Mouse (Mus musculus): ENCODE measurements around the gene Thbs3.
A peak's percentile ranks its signal among the peaks of the same experiment; 100 is the strongest.

Gene Thbs3

DNA sequence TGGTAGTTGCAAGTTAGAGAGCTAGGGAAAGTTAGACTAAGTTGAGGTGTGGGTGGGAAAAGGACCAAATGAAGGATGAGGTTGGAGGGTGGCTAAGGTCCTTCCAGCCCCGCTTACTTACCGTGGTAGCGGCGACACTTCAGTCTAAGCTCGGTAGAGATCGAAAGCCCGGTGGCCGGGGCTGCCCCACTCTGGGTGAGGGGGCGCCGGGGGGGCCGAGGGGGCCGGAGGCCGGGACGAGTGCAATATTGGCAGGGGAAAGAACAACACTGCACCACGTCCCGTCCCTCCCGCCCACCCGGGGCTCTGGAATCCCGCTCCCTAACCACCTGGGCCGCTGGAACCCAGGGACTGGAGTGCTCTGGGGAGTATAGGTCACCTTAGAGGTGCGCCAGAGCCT lies 11.9 kb downstream of the Thbs3 start, which contains the start of gene Mtx1:
Gene Mtx1 (minus strand): TSS at position 189 of the 400 bp plus-strand sequence.
- no peak for DNase-seq (ENCODE audit: low read depth, low spot score)

DNA sequence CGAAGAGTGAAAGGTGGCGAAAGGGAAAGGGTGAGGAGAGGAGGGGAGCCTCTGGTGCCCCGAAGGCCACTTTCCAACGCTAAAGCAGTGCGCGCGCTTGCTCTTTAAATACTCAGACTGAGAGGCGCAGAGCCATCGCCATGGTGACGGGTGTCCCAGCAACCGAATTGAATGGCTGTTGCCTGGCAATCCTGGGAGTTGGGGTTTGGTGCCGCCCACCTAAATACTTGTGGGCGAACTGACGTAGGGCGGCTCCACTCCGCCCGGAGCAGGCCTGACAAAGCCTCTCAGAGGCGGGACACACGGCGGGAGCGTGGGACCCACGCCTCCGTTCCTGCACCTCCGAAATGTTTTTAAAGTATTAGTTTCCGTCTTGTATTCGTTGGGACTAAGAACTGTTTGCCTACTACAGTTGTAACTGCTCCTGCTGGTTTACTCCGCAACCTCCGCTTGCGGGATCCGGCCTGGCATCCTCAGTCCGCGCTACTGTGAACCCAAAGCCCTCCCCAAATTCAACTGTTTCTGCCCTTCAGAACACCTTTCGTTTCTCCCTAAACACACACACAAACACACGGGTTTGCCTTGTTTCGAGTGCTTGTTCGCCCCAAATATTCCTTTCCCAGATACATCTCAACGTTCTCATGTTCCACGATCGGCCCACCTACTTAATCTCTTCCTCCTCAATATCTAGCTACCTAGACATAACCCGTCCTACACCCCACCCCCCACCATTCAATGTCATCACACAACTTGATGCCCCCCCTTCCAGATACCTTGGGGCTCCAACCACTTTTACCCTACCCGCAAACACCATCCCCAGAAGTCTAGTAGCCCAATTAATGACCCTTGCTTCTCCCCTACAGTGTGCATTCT lies 12.6 kb downstream of the Thbs3 start:
- DNase-seq (ENCODE audit: low read depth, low spot score), result peak; percentile 99

DNA sequence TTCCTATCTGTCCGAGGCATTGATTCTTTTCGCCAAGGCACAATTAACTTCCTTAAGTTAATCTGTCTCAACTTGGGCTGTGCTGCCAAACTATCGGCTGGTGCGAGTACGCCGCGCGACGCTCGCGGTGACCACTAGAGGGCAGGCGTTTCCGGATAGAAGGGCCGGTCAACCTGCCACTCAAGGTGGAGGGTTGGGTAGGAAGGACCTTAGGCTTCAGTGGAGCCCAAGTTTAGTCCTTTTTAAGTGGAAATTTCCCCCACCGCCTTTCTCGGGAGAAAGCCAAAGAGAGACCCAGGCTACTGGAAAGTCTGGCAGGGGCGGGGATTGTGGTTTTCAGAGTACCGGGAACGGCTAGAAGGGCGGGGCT lies 13.2 kb downstream of the Thbs3 start:
- DNase-seq (ENCODE audit: low read depth, low spot score), result peak; percentile 91

DNA sequence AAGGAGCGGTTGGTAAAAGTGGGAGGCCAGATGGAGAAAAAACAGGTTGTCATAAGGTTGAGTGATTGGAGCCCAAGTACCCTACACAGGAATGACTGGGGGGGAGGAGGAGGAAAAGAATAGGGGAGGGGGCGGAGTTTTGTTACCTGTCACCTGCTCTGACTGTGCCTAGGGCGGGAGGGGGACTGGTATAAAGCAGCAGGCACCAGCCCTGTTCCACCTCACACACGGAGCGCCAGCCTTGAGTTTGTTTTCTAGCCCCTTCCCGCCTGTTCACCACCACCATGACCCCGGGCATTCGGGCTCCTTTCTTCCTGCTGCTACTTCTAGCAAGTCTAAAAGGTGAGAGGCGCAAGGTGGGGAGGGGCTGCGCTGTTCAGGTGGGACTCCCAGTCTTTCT lies 13.9 kb downstream of the Thbs3 start, which contains the start of gene Muc1:
Gene Muc1 (plus strand): TSS at position 222 of the 400 bp plus-strand sequence.
- DNase-seq (ENCODE audit: low read depth, low spot score), result no peak

DNA sequence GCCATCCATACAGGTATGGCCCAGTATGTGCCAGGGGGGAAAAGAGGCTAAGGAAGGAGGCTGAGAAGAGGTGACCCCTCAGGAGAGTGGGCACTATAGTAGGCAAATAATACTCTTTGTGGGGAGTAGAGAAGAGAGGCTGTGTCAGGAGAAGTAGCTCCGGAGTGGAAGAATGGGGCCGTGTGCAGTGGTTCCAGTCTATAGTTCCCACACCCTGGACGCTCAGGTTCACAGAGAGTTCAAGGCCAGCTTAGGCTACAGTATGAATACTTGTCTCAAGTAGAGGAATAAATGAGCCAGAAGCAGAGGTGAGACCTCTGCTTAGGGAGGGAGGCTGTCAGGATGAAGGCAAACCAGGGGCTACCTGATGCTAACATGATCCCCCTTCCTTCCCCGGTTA lies 14.3 kb downstream of the Thbs3 start:
- DNase-seq (ENCODE audit: low read depth, low spot score), result peak; percentile 88

DNA sequence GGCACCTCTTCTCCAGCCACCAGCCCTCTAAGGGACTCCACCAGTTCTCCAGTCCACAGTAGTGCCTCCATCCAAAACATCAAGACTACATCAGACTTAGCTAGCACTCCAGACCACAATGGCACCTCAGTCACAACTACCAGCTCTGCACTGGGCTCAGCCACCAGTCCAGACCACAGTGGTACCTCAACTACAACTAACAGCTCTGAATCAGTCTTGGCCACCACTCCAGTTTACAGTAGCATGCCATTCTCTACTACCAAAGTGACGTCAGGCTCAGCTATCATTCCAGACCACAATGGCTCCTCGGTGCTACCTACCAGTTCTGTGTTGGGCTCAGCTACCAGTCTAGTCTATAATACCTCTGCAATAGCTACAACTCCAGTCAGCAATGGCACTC lies 15.6 kb downstream of the Thbs3 start:
- DNase-seq (ENCODE audit: low read depth, low spot score), result no peak

DNA sequence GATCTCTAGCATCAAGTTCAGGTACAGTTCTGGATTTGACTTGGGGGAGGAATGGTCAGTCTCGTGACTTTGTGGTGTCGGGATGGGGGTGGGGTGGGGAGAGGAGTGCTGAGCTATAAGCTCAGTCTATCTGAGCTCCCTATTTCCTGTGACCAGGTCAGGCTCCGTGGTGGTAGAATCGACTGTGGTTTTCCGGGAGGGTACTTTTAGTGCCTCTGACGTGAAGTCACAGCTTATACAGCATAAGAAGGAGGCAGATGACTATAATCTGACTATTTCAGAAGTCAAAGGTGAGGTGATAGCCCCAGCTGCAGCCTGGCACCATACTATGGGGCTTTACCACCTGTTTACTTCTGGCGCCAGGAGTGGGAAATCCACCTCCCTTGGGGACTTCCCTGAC lies 16.4 kb downstream of the Thbs3 start:
- DNase-seq (ENCODE audit: low read depth, low spot score), result no peak

DNA sequence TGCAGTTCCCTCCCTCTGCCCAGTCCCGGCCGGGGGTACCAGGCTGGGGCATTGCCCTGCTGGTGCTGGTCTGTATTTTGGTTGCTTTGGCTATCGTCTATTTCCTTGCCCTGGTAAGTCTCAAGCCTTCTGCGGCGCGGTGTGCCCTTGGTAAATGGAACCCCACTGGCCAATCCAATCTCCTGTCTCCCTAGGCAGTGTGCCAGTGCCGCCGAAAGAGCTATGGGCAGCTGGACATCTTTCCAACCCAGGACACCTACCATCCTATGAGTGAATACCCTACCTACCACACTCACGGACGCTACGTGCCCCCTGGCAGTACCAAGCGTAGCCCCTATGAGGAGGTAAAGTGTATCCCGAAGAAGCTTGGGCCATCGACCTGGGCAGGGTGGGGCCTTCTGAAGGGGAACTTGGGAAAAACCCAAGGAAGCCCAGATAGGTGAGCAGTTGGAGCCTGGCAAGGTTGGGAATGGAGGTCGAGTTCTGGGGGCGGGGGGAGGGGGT lies 16.8 kb downstream of the Thbs3 start:
- DNase-seq (ENCODE audit: low read depth, low spot score), result no peak

DNA sequence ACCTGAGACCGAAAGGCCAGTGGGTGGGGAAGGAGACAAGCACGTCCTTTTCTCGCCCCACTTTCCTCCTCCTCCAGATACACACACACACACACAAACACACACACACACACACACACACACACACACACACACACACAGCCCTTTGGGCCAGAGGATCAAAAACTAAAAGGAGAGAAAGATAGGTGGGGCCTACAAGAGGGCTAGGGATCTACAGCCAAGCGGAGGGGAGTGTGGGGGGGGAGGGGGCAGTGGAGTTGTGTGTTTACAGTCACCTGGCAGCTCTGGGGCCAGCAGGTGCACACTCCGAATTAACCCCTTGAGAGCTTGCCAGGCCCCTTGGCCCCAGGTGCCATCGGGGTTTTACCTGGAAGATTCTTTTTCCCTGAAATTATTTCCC lies 17.6 kb downstream of the Thbs3 start:
- DNase-seq (ENCODE audit: low read depth, low spot score), result no peak

DNA sequence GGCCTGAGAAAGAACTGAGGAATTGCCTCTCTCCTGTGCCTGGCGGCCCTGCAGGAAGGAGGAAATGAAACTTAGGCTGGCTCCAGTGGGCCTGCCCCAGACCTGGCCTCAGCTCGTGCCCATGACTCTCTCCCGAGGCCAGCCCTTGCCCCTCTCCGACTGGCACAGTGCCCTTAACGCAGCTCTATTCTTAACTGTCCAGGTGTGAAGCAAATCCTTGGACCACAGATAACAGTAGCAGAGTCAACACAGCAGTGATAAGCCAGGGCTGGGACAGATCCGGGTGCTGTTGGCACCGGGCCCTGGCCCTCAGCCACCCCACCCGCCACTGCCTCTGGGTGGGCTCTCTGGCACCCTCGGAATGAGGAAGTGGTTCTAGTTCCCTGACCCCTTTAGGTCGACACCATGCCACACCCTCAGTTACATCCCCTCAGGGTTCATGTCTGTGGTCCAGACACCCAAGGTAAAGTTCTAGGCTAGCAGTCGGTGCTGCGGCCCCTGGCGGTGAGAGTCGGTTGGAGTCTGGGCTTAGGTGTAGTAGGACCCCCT lies 18.7 kb downstream of the Thbs3 start:
- peak; percentile 52 for DNase-seq (ENCODE audit: low read depth, low spot score)

DNA sequence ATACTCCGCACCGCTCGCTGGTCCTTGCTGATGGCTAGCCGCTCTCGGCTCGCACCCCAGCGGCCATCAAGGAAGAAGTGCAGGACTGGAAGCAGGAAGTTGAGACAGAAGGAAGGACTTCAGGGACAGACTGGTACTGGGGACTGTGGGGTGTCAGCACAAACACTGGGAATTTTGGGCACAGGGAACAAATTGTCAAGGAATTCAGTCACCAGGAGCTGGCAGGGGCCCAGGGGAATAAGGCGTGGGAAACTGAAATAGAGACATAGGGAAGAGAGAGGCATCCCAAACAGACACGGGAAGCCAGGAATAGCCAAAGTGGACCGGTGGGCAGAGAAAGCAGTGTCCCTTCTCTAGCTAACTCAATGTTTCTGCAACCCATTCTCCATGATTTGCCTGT lies 21.5 kb downstream of the Thbs3 start:
- DNase-seq (ENCODE audit: low read depth, low spot score), result no peak

DNA sequence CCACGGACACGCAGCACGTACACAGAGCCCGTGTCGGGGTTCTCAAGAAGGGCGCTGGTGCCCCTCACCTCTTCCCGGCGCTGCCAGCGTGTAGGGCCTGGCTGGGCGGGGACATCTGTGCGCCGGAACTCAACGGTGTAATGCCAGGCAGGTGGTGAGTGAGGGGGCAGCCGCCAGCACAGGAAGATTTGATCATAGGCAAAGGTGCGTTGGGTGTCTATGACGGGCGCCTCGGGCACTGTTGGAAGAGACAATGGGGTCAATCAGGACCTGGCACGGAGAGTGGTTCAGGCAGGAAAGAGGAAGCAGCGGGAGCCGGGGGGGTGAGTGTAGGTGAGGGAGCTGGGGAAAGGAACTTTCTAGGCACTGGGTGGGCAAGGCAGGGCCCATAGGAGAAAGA lies 22.7 kb downstream of the Thbs3 start:
- DNase-seq (ENCODE audit: low read depth, low spot score), result no peak

DNA sequence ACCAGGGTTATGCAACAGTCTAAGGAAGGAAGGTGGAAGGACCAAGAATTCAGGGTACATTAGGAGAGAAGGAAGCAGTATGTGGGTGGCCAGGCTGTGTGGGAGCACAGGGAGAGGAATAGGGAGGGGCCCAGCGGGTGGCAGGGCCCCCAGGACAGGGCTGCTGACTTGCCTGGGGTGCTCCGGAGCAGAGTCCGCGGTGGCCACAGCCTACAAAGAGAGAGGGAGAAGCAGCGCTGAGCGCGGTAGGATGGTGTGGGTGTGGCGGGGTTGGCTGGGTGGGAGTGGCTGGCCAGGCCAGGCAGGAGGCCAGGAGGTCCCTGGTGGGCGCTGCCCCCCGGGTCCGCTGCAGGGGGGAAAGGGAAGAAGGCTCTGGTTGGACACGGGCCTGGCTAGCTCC lies 23.5 kb downstream of the Thbs3 start:
- no peak for DNase-seq (ENCODE audit: low read depth, low spot score)

DNA sequence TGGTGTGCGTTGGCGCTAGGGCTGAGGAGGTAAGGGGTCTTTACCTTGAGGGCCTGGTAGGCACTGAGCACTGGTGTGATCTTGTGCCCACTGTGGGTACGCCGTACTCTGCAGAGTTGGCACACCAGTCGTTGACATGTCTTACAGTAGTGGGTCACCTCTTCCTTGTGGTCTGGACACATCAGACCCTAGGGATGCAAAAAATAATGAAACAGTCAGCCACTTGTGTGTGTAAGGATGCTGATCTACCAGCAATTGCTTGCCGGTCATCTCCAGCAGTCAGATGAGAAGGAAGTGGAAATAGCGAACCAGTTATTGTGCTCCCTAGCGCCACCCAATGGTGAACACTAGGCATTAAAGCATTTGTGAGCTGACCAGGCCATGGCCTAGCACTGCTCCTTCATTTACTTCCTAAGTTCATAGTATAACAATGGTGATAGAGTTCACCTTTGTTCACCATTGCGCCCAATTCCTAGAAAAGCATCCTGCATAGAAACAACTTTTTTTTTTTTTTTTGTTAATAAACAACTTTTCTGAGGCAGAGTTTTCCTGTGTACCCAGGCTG lies 27.4 kb downstream of the Thbs3 start:
- DNase-seq (ENCODE audit: low read depth, low spot score), result peak; percentile 81

DNA sequence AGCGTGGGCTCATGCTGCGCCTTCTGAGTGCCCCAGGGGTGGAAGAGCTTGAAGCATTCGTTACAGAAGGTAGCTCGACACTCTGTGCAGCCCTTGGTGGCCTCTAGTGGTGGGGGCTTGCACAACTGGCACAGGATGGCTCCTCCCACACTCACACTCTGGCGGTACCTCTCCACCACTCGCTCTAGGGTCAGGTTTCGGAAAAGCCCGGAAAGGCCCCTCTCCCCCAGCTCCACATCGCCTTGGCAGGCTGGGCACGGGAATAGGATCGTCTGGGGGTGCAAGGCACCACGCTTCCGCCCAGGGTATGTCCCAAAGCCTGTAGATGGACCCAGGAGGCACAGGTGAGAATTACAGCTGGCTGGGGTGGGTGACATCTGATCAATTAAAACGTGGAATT lies 28.6 kb downstream of the Thbs3 start:
- peak; percentile 76 for DNase-seq (ENCODE audit: low read depth, low spot score)

DNA sequence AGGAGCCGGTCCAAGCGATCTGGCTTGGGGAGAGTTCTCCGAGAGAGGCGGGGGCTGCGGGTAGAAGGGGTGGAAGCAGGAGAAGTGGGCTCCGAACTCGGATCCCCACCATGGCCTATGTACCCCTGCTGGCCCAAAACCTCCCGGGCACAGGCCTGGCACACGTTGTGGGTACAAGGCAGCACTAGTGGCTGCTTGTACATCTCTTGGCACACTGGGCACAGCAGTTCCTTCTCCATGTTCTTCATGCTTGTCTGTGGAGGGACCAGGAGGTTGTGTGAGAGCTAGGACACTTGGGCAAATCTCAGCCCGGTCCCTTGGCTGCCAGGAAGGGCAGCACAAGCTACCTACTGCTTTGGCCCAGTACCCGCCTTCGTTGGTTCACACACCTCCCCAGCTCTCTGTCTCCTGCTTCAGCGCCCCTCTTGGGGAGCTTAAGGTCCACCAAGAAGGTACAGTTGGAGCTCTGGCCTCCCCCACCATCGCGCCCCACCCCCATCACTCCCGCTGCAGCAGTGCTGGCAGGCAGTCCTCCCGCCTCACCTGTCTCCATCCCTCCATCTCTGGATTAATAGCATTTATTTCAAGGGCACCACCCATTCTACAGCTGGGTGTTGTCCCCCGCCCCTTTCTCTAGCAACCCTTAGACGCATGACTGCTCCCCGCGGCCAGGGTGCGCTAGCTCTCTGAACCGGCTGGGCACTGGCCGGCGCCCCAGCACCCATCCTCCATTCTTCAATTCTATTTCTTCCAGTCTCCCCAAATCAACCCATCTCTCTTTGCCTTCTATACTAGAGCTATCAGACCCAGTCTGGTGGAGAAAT lies 29.4 kb downstream of the Thbs3 start:
- DNase-seq (ENCODE audit: low read depth, low spot score), result no peak

DNA sequence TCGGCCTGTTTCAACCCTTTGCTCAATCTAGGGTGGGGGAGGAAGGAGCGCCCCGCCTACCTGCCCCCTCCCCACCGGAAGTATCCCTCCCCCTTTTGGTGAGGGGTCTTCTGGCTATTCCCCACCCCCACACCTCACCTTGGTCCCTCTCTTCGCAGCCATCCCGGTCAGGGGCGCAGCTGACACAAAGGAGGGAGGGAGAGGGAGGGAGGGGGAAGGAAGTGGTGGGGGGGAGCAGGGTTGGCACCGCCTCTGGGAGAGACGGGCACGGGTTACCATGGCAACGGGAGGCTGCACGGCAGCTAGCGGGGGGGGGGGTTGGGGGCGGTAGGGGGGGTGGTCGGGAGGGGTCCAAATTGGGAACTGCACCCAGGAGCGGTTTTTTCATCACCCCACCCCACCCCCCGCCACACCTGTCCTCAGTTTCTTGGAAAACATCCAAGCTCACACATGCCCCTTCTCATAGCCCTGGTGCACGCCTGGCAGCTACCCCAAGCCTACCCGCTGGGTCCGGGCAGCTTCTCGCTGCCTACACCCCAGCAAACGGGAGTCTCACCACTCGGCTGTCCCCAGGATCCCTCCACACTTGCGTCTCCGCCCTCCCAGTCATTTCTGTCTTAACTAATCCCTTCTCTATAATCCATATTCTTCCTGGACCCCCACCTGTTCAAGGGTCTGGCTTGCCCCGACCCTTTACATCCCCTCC lies 30.2 kb downstream of the Thbs3 start:
- DNase-seq (ENCODE audit: low read depth, low spot score), result no peak

DNA sequence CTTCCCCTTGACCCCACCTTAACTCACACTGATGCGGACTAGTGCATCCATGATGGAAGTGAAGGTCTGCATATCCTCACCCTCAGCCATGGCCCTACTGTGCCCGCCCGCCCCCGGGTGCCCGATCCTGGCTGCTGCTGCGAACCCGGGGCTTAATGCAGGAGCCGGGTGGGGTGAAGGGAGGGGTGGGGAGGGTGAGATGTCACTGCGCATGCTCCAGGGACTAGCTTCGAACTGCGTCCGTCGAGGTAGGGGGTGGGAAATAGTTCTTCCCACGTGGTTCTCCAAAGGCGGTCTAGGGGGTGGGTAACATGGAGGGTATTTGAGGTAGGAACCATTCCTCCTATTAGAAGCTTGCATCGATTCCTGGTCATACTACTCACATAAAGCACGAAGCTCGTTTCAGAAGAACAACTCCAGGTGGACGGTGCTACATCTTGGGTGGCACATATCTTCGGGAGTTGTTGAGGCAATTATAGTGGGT lies 30.8 kb downstream of the Thbs3 start, which contains the start of gene Krtcap2:
Gene Krtcap2 (plus strand): TSS at position 279 of the 484 bp plus-strand sequence.
- peak; percentile 47 for DNase-seq (ENCODE audit: low read depth, low spot score)

DNA sequence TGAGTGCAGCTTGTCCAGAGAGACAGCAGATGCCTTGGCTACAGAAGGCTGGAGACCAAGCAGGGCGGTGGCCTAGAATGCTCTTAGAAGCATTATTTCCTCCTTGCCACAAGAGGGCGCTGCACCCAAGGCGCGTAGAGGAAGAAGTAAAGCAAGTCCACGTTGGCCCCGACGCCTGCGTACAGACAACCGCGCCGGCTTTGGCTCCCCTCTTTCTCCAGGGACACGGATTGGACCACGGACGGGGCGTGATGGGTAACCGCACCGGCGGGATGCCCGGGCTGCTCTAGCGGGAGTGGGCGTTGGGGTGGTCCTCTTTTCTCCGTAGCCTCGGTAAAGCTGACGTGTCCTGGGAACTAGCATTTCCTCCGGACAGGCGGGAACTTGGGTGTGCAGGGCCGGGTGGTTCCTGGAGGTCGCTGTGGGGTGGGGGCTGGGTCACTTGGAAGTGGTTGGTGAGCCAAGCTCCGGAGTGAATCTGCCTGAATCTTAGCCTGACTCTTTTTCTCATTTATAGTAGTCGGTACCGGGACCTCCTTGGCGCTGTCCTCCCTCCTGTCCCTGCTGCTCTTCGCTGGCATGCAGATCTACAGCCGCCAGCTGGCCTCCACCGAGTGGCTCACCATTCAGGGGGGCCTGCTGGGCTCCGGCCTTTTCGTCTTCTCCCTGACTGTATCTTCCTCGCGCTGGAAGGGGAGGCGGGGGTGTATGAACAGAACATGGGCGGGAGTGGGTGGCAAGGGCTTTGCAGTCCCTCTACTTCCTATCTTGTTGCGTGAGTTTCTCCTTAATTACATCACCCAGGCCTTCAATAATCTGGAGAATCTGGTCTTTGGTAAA lies 31.5 kb downstream of the Thbs3 start, which contains the start of gene Trim46:
Gene Trim46 (minus strand): TSS at position 49 of the 840 bp plus-strand sequence.
- DNase-seq (ENCODE audit: low read depth, low spot score), result peak; percentile 96

DNA sequence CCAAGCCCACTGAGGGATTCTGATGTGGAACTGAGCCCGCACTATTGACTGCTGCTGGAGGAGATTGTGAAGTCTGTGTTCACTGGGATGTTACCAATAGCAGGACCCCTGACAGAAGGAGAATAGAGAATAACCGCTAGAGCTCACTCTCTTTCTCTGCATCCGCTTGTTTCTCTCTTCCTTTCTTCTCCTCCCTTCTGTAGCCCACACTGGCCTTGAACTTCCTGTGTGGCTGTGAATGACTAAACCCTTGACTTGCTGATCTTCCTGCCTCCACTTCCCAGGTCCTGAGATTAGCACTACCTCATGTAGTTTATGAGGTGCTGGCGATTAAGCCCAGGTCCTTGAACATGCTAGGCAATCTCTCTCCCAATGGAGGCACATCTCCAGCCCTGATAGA lies 32.5 kb downstream of the Thbs3 start:
- no peak for DNase-seq (ENCODE audit: low read depth, low spot score)

Data from R1 (cell line).